Mouse (Mus musculus) CH12.LX (cell line): ENCODE results near the gene Gga1.
A peak's percentile ranks its signal among the peaks of the same experiment; 100 is the strongest.

ENCODE experiments used
- CHD1 ChIP-seq: IDR thresholded peaks from 2 replicates; pipeline ENCODE4 v1.6.1; 2012; ENCODE audit warnings: low read depth, low read length, improper control_type of control experiment, inconsistent platforms
- CTCF ChIP-seq, 2 experiments: IDR thresholded peaks in 1 of 2; conservative IDR thresholded peaks in 1 of 2; 2 replicates each; pipeline ENCODE4 v1.5.1; 2011 to 2012; ENCODE audit warnings: low read depth in 2 of 2, low read length in 2 of 2, improper control_type of control experiment in 1 of 2, inconsistent platforms in 1 of 2, mild to moderate bottlenecking in 1 of 2, moderate library complexity in 1 of 2
- EP300 ChIP-seq: IDR thresholded peaks from 2 replicates; pipeline ENCODE4 v1.6.1; 2011; ENCODE audit warnings: low read length, improper control_type of control experiment
- NRF1 ChIP-seq: IDR thresholded peaks from 2 replicates; pipeline ENCODE4 v1.6.1; 2014; ENCODE audit warnings: low read depth, mild to moderate bottlenecking, inconsistent platforms, low read length, improper control_type of control experiment, moderate library complexity
- USF1 ChIP-seq: IDR thresholded peaks from 2 replicates; pipeline ENCODE4 v1.6.1; 2014; ENCODE audit warnings: low read depth, mild to moderate bottlenecking, inconsistent platforms, low read length, improper control_type of control experiment

- TF ChIP-seq NRF1 = no peak
- peak; percentile 48 to 69; a peak in 3 of 4 replicates for TF ChIP-seq CTCF (conservative IDR thresholded peaks at IDR 0.05 in 1 of 2, IDR thresholded peaks at IDR 0.05 in 1 of 2; ENCODE audit: low read depth in 2 of 2, low read length in 2 of 2)
- TF ChIP-seq CHD1 = no peak
- peak; percentile 44; the same call in 1 of the 2 replicates for TF ChIP-seq EP300
- TF ChIP-seq USF1 = no peak
These were observed 713 bp upstream of the Gga1 start for GRCm38 (mm10) chr15:78876258-78876696.
